Mouse (Mus musculus) lung, embryonic 14.5 days (tissue): ENCODE data around the gene Satb2. TPM values are rescaled to one million over a fixed set of nuclear protein-coding genes. Genes with fewer than 3 reads are reported as not detected.

Source experiments
- ATAC-seq: fragments of 200-750 bp; cut with Nextera tagmentation; 2 replicates; pipeline ENCODE4 v1.8.0; 2017; ENCODE audit warnings: mild to moderate bottlenecking, moderate TSS enrichment, moderate library complexity; ENCODE audit not compliant: insufficient read depth
- DNase-seq: peaks from one replicate; pipeline ENCODE4 v3.0.0-alpha.2; 2015
- H3K27ac ChIP-seq: fragments of 300-500 bp; sonication (generic); 2 replicates; pipeline ENCODE4 v1.5.1; 2014; ENCODE audit warnings: low read depth, mild to moderate bottlenecking, moderate library complexity
- H3K27me3 ChIP-seq: fragments of 300-500 bp; sonication (generic); 2 replicates; pipeline ENCODE4 v1.6.1; 2014; ENCODE audit warnings: low read length, control low read depth; ENCODE audit not compliant: insufficient read depth
- H3K36me3 ChIP-seq: fragments of 300-500 bp; sonication (generic); 2 replicates; pipeline ENCODE4 v1.6.1; 2014; ENCODE audit warnings: control low read depth; ENCODE audit not compliant: insufficient read depth
- H3K4me1 ChIP-seq: fragments of 300-500 bp; sonication (generic); 2 replicates; pipeline ENCODE4 v1.6.1; 2014; ENCODE audit warnings: antibody characterized with exemption, control low read depth; ENCODE audit not compliant: insufficient read depth
- H3K4me2 ChIP-seq: fragments of 300-500 bp; sonication (generic); 2 replicates; pipeline ENCODE4 v1.6.1; 2014; ENCODE audit warnings: mild to moderate bottlenecking
- H3K4me3 ChIP-seq: fragments of 300-500 bp; sonication (generic); 2 replicates; pipeline ENCODE4 v1.5.1; 2014; ENCODE audit warnings: low read depth, low read length
- H3K9ac ChIP-seq: fragments of 300-500 bp; sonication (generic); 2 replicates; pipeline ENCODE4 v1.6.1; 2014
- H3K9me3 ChIP-seq: fragments of 300-500 bp; sonication (generic); 2 replicates; pipeline ENCODE4 v1.6.1; 2016; ENCODE audit warnings: low read depth, low read length, control low read depth
- CTCF ChIP-seq: IDR thresholded peaks from 2 replicates; pipeline ENCODE4 v1.5.1; 2016; ENCODE audit warnings: antibody characterized with exemption, low read depth
- WGBS: fragments of 180-500 bp; shearing (Covaris S2); extraction: QIAGEN DNeasy Blood & Tissue Kit; methylation state at CpG from one replicate; pipeline ENCODE4 v1.1.7; 2014; 5-methylcytosine and 5-hydroxymethylcytosine counted together
- polyA plus RNA-seq: library from polyadenylated mRNA; unstranded; fragments of >200 nt; fragmentation: Nextera tagmentation; extraction: Ambion mirVana; gene quantifications from 2 replicates; pipeline ENCODE4 v1.2.1, GENCODE M21; 2014

Satb2 gene
- polyA plus RNA-seq, 1 experiment from 2014 or later, result 0.79 TPM

DNA sequence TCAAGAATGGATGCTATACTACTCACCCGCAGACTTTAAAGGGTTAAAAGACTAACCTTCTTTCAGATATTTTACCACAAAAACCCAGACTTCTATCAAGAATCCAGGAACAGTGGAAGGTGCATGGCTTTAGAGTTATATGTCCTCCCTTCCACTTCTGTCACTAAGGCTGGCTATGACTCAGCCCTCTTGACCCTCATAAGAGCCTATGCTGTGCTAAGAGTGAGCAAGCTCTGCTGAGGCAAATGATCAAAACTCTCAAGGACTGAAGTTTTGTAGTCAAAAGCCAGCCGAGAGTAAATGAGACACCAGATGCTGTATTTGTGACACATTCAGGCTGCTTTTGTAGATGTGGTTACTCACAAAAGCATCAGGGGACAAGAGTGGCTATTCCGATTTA lies 81.8 kb downstream of the Satb2 start:
- H3K9ac ChIP-seq, result no peak overlapping the region
- H3K27ac ChIP-seq, result no peak overlapping the region
- DNase-seq (peak; percentile 23), ATAC-seq (no peak)
- no peaks in the 10 kb centered on the region for H3K4me1 ChIP-seq
- no peak overlapping the region for H3K4me3 ChIP-seq
- no peak for TF ChIP-seq CTCF
- no peak overlapping the region for H3K4me2 ChIP-seq
- H3K27me3 ChIP-seq, result no peaks in the 10 kb centered on the region
- H3K36me3 ChIP-seq, result no peaks in the 10 kb centered on the region
- 83% methylated on average over 3 of the region's 3 CpGs for WGBS
- no peaks in the 10 kb centered on the region for H3K9me3 ChIP-seq

DNA sequence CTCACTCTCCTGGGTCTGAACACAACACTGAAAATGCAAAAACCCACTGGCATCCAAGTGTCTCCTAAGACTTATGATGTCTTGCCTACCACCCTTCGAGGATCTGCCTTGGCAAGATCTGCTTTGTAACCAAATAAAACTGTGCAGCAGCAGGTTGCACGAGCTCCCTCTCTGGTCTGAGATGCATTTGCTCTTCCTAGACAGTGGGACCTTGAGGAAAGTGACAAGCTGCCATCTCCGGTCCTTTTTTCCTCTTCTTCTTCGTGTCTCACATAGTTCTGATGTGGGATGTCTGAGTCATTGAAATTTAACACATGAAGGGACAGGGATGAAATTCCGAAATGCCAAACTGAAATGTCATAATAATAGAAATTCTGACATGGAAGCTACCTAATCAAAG lies 85.7 kb downstream of the Satb2 start:
- WGBS, result 80% methylated on average over 5 of the region's 5 CpGs
- ATAC-seq, result no peak
- no peaks in the 10 kb centered on the region for H3K4me1 ChIP-seq

GRCm38 (mm10) chr1:56888939-56889338 lies 89.5 kb downstream of the Satb2 start:
- no peak for ATAC-seq
- no peaks in the 10 kb centered on the region for H3K9me3 ChIP-seq
- 61% methylated on average over 1 of the region's 1 CpGs for WGBS

More for the DNA sequence above, 85.7 kb downstream of the Satb2 start:
- no peak overlapping the region for H3K27ac ChIP-seq
- no peak for DNase-seq
- no peak for TF ChIP-seq CTCF
- H3K4me3 ChIP-seq, result no peak overlapping the region
- H3K9me3 ChIP-seq, result no peaks in the 10 kb centered on the region
- no peak overlapping the region for H3K9ac ChIP-seq
- H3K36me3 ChIP-seq, result no peaks in the 10 kb centered on the region
- H3K27me3 ChIP-seq, result no peaks in the 10 kb centered on the region
- H3K4me2 ChIP-seq, result no peak overlapping the region

GRCm38 (mm10) chr1:56887524-56887923 lies 90.9 kb downstream of the Satb2 start:
- Histone ChIP-seq H3K4me2 (no peak overlapping the region), H3K9ac (no peak overlapping the region), H3K36me3 (no peaks in the 10 kb centered on the region), H3K9me3 (no peaks in the 10 kb centered on the region), H3K27me3 (no peaks in the 10 kb centered on the region), H3K4me1 (no peaks in the 10 kb centered on the region), H3K4me3 (no peak overlapping the region), H3K27ac (no peak overlapping the region)
- no peak for TF ChIP-seq CTCF
- ATAC-seq (no peak), DNase-seq (no peak)

More at GRCm38 (mm10) chr1:56888939-56889338, 89.5 kb downstream of the Satb2 start:
- H3K4me1 ChIP-seq, result no peaks in the 10 kb centered on the region
- no peak overlapping the region for H3K4me3 ChIP-seq
- no peak overlapping the region for H3K27ac ChIP-seq
- H3K36me3 ChIP-seq, result no peaks in the 10 kb centered on the region
- no peaks in the 10 kb centered on the region for H3K27me3 ChIP-seq
- TF ChIP-seq CTCF, result no peak
- no peak for DNase-seq
- no peak overlapping the region for H3K4me2 ChIP-seq
- no peak overlapping the region for H3K9ac ChIP-seq

DNA sequence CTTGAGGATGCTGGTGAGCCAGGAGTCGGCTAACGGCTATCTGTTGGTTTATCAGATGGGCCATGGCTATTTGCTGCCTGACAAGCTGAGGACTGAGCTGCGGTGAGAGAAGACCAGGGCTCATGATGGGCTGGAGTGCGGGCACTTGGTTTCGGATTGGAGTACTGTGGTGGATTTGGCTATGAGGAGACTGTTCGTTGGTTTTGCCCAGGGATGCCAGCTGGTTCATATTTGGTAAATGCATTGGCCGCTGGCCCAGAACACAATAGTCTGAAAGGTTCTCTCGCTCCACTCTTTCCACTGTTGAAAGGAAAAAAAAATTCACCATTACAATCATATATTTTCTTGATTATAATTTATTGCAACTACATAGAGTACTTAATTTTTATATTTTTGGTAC lies 107.0 kb downstream of the Satb2 start:
- no peaks in the 10 kb centered on the region for H3K4me1 ChIP-seq
- H3K36me3 ChIP-seq, result no peaks in the 10 kb centered on the region
- H3K9ac ChIP-seq, result no peak overlapping the region
- H3K27ac ChIP-seq, result no peak overlapping the region
- 81% methylated on average over 8 of the region's 8 CpGs for WGBS
- ATAC-seq (no peak), DNase-seq (no peak)
- H3K4me2 ChIP-seq, result no peak overlapping the region
- H3K9me3 ChIP-seq, result no peaks in the 10 kb centered on the region
- H3K27me3 ChIP-seq, result no peaks in the 10 kb centered on the region
- TF ChIP-seq CTCF, result no peak
- no peak overlapping the region for H3K4me3 ChIP-seq

GRCm38 (mm10) chr1:56865246-56865645 lies 113.2 kb downstream of the Satb2 start:
- Histone ChIP-seq H3K4me1 (no peaks in the 10 kb centered on the region), H3K9ac (no peak overlapping the region), H3K27ac (no peak overlapping the region), H3K36me3 (no peaks in the 10 kb centered on the region), H3K9me3 (no peaks in the 10 kb centered on the region), H3K27me3 (no peaks in the 10 kb centered on the region), H3K4me3 (no peak overlapping the region), H3K4me2 (no peak overlapping the region)
- ATAC-seq (no peak), DNase-seq (no peak)
- no peak for TF ChIP-seq CTCF
- 85% methylated on average over 1 of the region's 1 CpGs for WGBS

- no peak overlapping the region for H3K9ac ChIP-seq
- H3K4me1 ChIP-seq, result no peaks in the 10 kb centered on the region
- H3K27me3 ChIP-seq, result no peaks in the 10 kb centered on the region
- H3K27ac ChIP-seq, result no peak overlapping the region
- no peak overlapping the region for H3K4me3 ChIP-seq
- 79% methylated on average over 4 of the region's 4 CpGs for WGBS
- no peak for TF ChIP-seq CTCF
- H3K36me3 ChIP-seq, result no peaks in the 10 kb centered on the region
- no peaks in the 10 kb centered on the region for H3K9me3 ChIP-seq
- H3K4me2 ChIP-seq, result no peak overlapping the region
- no peak for ATAC-seq
- DNase-seq, result no peak
These were observed 115.7 kb downstream of the Satb2 start for GRCm38 (mm10) chr1:56862799-56863198.

DNA sequence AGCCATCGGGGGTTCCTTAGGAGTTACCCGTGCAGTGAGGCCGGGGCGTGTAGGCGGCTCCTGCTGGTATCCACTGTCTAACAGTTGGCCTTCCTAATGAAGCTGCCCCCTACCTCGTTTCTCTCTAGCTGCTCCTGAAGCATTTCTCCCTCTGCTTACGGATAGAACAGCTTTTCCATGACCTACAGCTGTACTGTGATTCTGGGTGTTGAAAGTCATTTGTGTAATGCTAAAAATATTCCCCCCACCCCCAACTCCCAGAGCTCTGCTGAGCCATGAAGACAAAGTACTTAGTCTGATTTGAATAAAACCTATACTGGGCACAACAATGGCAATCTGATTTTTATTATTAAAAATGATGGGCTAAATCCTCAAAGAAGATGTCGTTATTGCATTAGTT lies 121.2 kb downstream of the Satb2 start:
- DNase-seq (no peak), ATAC-seq (no peak)
- no peaks in the 10 kb centered on the region for H3K9me3 ChIP-seq
- no peak overlapping the region for H3K27ac ChIP-seq
- H3K27me3 ChIP-seq, result no peaks in the 10 kb centered on the region
- no peak for TF ChIP-seq CTCF
- H3K4me3 ChIP-seq, result no peak overlapping the region
- no peak overlapping the region for H3K9ac ChIP-seq
- H3K4me2 ChIP-seq, result no peak overlapping the region
- no peaks in the 10 kb centered on the region for H3K4me1 ChIP-seq
- 75% methylated on average over 8 of the region's 8 CpGs for WGBS
- H3K36me3 ChIP-seq, result no peaks in the 10 kb centered on the region
